9 mouse cellular contexts compared by ENCODE assay signal in genomic region chr11:118975427-118975826, GRCm38 (mm10). TPM values are rescaled to one million over a fixed set of nuclear protein-coding genes. Genes with fewer than 3 reads are reported as not detected.
DNase-seq lines count a peak whose midpoint lies in the region; ATAC-seq and TF ChIP-seq lines count a peak whose summit lies in the region.
"Had no signal": no experiment of that assay in that cellular context is flagged by ENCODE, and none has a peak within 500 bp of the region (broad histone marks: within the 10 kb centered on the region; RNA-seq: fewer than 3 reads in every experiment).

No protein-coding gene starts in this region.

- H3K27me3 ChIP-seq in E14TG2a.4 (ENCODE audit: insufficient read depth, low read length), result peaks cover 51% of the 10 kb centered on the region
- peaks cover 17% of the 10 kb centered on the region for H3K27me3 ChIP-seq in lung, embryonic 14.5 days (ENCODE audit: insufficient read depth, low read length)

- peak; percentile 97 for TF ChIP-seq CTCF in E14TG2a.4 (conservative IDR thresholded peaks at IDR 0.05; ENCODE audit: low read length)
- peak; percentile 92 for TF ChIP-seq CTCF in lung, embryonic 14.5 days (IDR thresholded peaks at IDR 0.05; ENCODE audit: low read depth)

- no peak for ATAC-seq in lung, embryonic 14.5 days (ENCODE audit: insufficient read depth)

- H3K36me3 ChIP-seq in E14TG2a.4 (ENCODE audit: insufficient read depth, low read length), result no peaks in the 10 kb centered on the region
- H3K36me3 ChIP-seq in lung, embryonic 14.5 days (ENCODE audit: insufficient read depth), result no peaks in the 10 kb centered on the region

- H3K9ac ChIP-seq in lung, embryonic 14.5 days, result no peak overlapping the region

- no peak overlapping the region for H3K4me2 ChIP-seq in lung, embryonic 14.5 days

- intact Hi-C loops in heart, postnatal 36 days (cut with DNase I), result loop anchor here (2.0 kb wide), 3 partner anchors 65 to 233 kb away; partner anchors contain the start of gene Rbfox3

- DNase-seq in brain, adult 2 months (ENCODE audit: low read depth, low spot score), result peak; percentile 90
- peak; percentile 14 for DNase-seq in fibroblast of lung, adult 2 months (ENCODE audit: low read depth)
- DNase-seq in heart, postnatal 36 days, result peak; percentile 65 to 72
- peak; percentile 62 for DNase-seq in layer of hippocampus, adult 9-10 months (ENCODE audit: low spot score)
- DNase-seq in lung, embryonic 14.5 days, result peak; percentile 93
- DNase-seq in ovary, postnatal 36 days (ENCODE audit: low spot score), result peak; percentile 51
- peak; percentile 29 to 40 for DNase-seq in thymus, postnatal 36 days

- no peak overlapping the region for H3K27ac ChIP-seq in lung, embryonic 14.5 days (ENCODE audit: low read depth)

- H3K4me1 ChIP-seq in E14TG2a.4 (replicated peaks; ENCODE audit: low read depth, low read length), result peaks cover 8% of the 10 kb centered on the region
- H3K4me1 ChIP-seq in lung, embryonic 14.5 days (ENCODE audit: insufficient read depth), result no peaks in the 10 kb centered on the region

- no peaks in the 10 kb centered on the region for H3K9me3 ChIP-seq in E14TG2a.4 (ENCODE audit: low read length)
- no peaks in the 10 kb centered on the region for H3K9me3 ChIP-seq in lung, embryonic 14.5 days (ENCODE audit: low read depth, low read length)

- H3K4me3 ChIP-seq in E14TG2a.4 (replicated peaks; ENCODE audit: low read length), result no peak overlapping the region
- no peak overlapping the region for H3K4me3 ChIP-seq in lung, embryonic 14.5 days (ENCODE audit: low read depth, low read length)

- WGBS in lung, embryonic 14.5 days, result 2% methylated on average over 10 of the region's 10 CpGs

RNA-seq across cellular contexts. Expression of gene Enpp7, which starts 12.6 kb away (rescaled TPM):
- total RNA-seq in heart, postnatal 36 days (2021), result not detected
- not detected in 2 replicates for polyA plus RNA-seq in lung, embryonic 14.5 days (2014; fragmentation: Nextera tagmentation; extraction: Ambion mirVana)
- total RNA-seq: hematopoietic stem cell, adult 5-6 weeks had no signal

RNA-seq across cellular contexts. Expression of gene Cbx2, which starts 47.3 kb away (rescaled TPM):
- total RNA-seq in heart, postnatal 36 days (2021), result 1 to 10 TPM; 3.2 to 3.9 TPM
- 35.6 and 43.4 TPM in 2 replicates for polyA plus RNA-seq in lung, embryonic 14.5 days (2014; fragmentation: Nextera tagmentation; extraction: Ambion mirVana)

Comparison
In these comparisons a context has a peak if more than half of its experiments do, and no peak if none do; other contexts are left out.
1. DNase-seq: peak in every context shown above with its lines; median percentile 93 in lung, embryonic 14.5 days; 90 in brain, adult 2 months; 68 in heart, postnatal 36 days; 62 in layer of hippocampus, adult 9-10 months; 51 in ovary, postnatal 36 days; 34 in thymus, postnatal 36 days; 14 in fibroblast of lung, adult 2 months.